7 mouse cellular contexts compared by ENCODE assay signal in the genomic region with DNA sequence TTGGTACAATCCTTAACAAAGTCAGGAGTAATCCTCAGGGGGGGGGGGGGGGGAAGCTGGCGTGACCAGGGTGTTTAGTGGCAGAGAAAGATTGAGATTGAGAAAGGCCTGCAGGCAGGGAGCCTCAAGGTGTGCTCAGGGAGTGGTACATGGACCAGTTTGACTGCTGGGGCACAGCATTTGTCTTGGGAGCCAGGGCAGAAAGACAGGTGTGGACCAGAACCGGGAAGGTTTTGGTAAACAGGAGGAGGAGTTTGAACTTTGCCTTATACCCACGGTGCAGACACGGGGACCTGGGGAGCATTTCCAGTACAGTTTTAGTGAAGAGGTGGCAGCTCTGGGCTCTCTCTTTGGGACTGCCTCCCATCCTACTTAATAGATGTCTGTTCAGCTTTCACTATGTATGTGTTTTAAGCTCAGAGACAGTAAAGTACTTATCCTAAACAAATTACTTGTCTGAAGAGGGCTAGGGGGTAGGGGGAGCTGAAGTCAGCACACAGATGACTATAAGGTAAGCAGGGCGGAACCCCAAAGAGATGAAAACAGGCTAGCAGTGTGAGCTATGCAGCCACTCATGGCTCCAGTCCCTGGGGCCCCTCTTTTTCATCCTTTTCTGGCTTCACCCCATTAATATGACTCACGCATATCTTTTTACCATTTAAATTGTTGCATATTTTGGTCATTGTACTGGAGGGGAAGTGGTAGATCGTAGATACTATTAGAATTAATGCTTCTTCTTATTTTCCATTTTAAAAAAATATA. TPM values are rescaled to one million over a fixed set of nuclear protein-coding genes. Genes with fewer than 3 reads are reported as not detected.
DNase-seq lines count a peak whose midpoint lies in the region; ATAC-seq and TF ChIP-seq lines count a peak whose summit lies in the region.

No protein-coding gene starts in this region.

- no peak overlapping the region for H3K27ac ChIP-seq in testis, adult 2 months (ENCODE audit: control insufficient read depth, insufficient read depth, low read depth, low read length)
- H3K27ac ChIP-seq in forebrain, postnatal 0 days (ENCODE audit: low read depth, low read length) = no peak overlapping the region
- H3K27ac ChIP-seq in liver, embryonic 13.5 days = no peak overlapping the region

- peaks cover 10% of the 10 kb centered on the region for H3K4me1 ChIP-seq in testis, adult 2 months (ENCODE audit: control insufficient read depth, insufficient read depth, low read length)
- 0 out of 2 replicates have a peak, but pooled peaks cover 7% of the 10 kb centered on the region for H3K4me1 ChIP-seq in forebrain, postnatal 0 days (ENCODE audit: insufficient read depth)
- H3K4me1 ChIP-seq in liver, embryonic 13.5 days (replicated peaks) = peaks cover 25% of the 10 kb centered on the region

- H3K27me3 ChIP-seq in testis, adult 2 months (ENCODE audit: control insufficient read depth, insufficient read depth, low read length) = no peaks in the 10 kb centered on the region
- H3K27me3 ChIP-seq in forebrain, postnatal 0 days (ENCODE audit: insufficient read depth, low read length) = no peaks in the 10 kb centered on the region
- no peaks in the 10 kb centered on the region for H3K27me3 ChIP-seq in liver, embryonic 13.5 days

- WGBS in forebrain, postnatal 0 days = 45% methylated on average over 7 of the region's 7 CpGs
- WGBS in liver, embryonic 13.5 days (ENCODE audit: insufficient replicate concordance) = 36% methylated on average over 7 of the region's 7 CpGs

- TF ChIP-seq CTCF in testis, adult 2 months (IDR thresholded peaks at IDR 0.05; ENCODE audit: control insufficient read depth, insufficient read depth, insufficient replicate concordance, low read depth, low read length) = no peak
- TF ChIP-seq CTCF in forebrain, postnatal 0 days (IDR thresholded peaks at IDR 0.05; ENCODE audit: low read depth) = no peak

- H3K36me3 ChIP-seq in testis, adult 2 months (ENCODE audit: control insufficient read depth, insufficient read depth, low read length) = no peaks in the 10 kb centered on the region
- no peaks in the 10 kb centered on the region for H3K36me3 ChIP-seq in forebrain, postnatal 0 days (ENCODE audit: insufficient read depth)
- H3K36me3 ChIP-seq in liver, embryonic 13.5 days = no peaks in the 10 kb centered on the region

- DNase-seq in testis, postnatal 14 days (ENCODE audit: low spot score) = no peak
- no peak for DNase-seq in forebrain, postnatal 0 days
- no peak for DNase-seq in liver, embryonic 13.5 days
- DNase-seq in spleen, adult 18-20 months = no peak
- no peak for DNase-seq in right cerebral cortex, postnatal 4 days
- no peak for DNase-seq in left cerebral cortex, adult 11 months (ENCODE audit: low spot score)

- peak overlapping the region; percentile 22; the same call in 1 of the 2 replicates for H3K4me3 ChIP-seq in testis, adult 2 months (ENCODE audit: control insufficient read depth, low read depth, low read length)
- peak overlapping the region; percentile 40 for H3K4me3 ChIP-seq in forebrain, postnatal 0 days (ENCODE audit: low read depth, low read length)
- peak overlapping the region; percentile 54; the same call in 1 of the 2 replicates for H3K4me3 ChIP-seq in liver, embryonic 13.5 days (replicated peaks)

- no peak for ATAC-seq in forebrain, postnatal 0 days
- ATAC-seq in liver, embryonic 13.5 days (ENCODE audit: low read depth) = no peak

- no peak overlapping the region for H3K9ac ChIP-seq in forebrain, postnatal 0 days
- H3K9ac ChIP-seq in liver, embryonic 13.5 days = no peak overlapping the region

- no peak for TF ChIP-seq POLR2A in testis, adult 2 months (IDR thresholded peaks at IDR 0.05; ENCODE audit: control insufficient read depth, low read depth, low read length)

- H3K9me3 ChIP-seq in forebrain, postnatal 0 days (ENCODE audit: low read length) = no peaks in the 10 kb centered on the region
- H3K9me3 ChIP-seq in liver, embryonic 13.5 days (replicated peaks) = no peaks in the 10 kb centered on the region

- peak overlapping the region; percentile 89 for H3K4me2 ChIP-seq in forebrain, postnatal 0 days (ENCODE audit: low read depth)
- H3K4me2 ChIP-seq in liver, embryonic 13.5 days = peak overlapping the region; percentile 71

RNA-seq across cellular contexts. Expression of gene Epha1, which starts 0.8 kb away (rescaled TPM):
- polyA plus RNA-seq in testis, adult 2 months (2012; rRNA removed) = 0.30 and 0.76 TPM in 2 replicates
- 0.62 and 0.86 TPM in 2 replicates for total RNA-seq in forebrain, postnatal 0 days (2014; rRNA removed)
- polyA plus RNA-seq in forebrain, postnatal 0 days (2015; fragmentation: Nextera tagmentation; extraction: Ambion mirVana) = 0.20 and 0.67 TPM in 2 replicates
- polyA plus RNA-seq in liver, embryonic 13.5 days (2015; fragmentation: Nextera tagmentation; extraction: Ambion mirVana) = 2.7 and 2.9 TPM in 2 replicates

RNA-seq across cellular contexts. Expression of gene Zyx, which starts 24.4 kb away (rescaled TPM):
- 35.2 and 40.1 TPM in 2 replicates for polyA plus RNA-seq in testis, adult 2 months (2012; rRNA removed)
- 30.5 and 35.6 TPM in 2 replicates for total RNA-seq in forebrain, postnatal 0 days (2014; rRNA removed)
- polyA plus RNA-seq in forebrain, postnatal 0 days (2015; fragmentation: Nextera tagmentation; extraction: Ambion mirVana) = 43.5 and 51.6 TPM in 2 replicates
- 36.5 and 39.7 TPM in 2 replicates for polyA plus RNA-seq in liver, embryonic 13.5 days (2015; fragmentation: Nextera tagmentation; extraction: Ambion mirVana)

RNA-seq across cellular contexts. Expression of gene Tas2r143, which starts 26.2 kb away (rescaled TPM):
- not detected in 2 replicates for polyA plus RNA-seq in testis, adult 2 months (2012; rRNA removed)
- not detected in 2 replicates for total RNA-seq in forebrain, postnatal 0 days (2014; rRNA removed)
- not detected in 2 replicates for polyA plus RNA-seq in forebrain, postnatal 0 days (2015; fragmentation: Nextera tagmentation; extraction: Ambion mirVana)
- polyA plus RNA-seq in liver, embryonic 13.5 days (2015; fragmentation: Nextera tagmentation; extraction: Ambion mirVana) = not detected in 2 replicates

RNA-seq across cellular contexts. Expression of gene Tas2r135, which starts 31.4 kb away (rescaled TPM):
- not detected in 2 replicates for polyA plus RNA-seq in testis, adult 2 months (2012; rRNA removed)
- total RNA-seq in forebrain, postnatal 0 days (2014; rRNA removed) = 0.77 TPM in 1 of 2 replicates, not detected in the other
- not detected in 2 replicates for polyA plus RNA-seq in forebrain, postnatal 0 days (2015; fragmentation: Nextera tagmentation; extraction: Ambion mirVana)
- polyA plus RNA-seq in liver, embryonic 13.5 days (2015; fragmentation: Nextera tagmentation; extraction: Ambion mirVana) = not detected in 2 replicates

RNA-seq across cellular contexts. Expression of gene Fam131b, which starts 49.4 kb away (rescaled TPM):
- polyA plus RNA-seq in testis, adult 2 months (2012; rRNA removed) = 11.9 and 12.0 TPM in 2 replicates
- total RNA-seq in forebrain, postnatal 0 days (2014; rRNA removed) = 59.2 and 72.2 TPM in 2 replicates
- 5.3 and 5.6 TPM in 2 replicates for polyA plus RNA-seq in forebrain, postnatal 0 days (2015; fragmentation: Nextera tagmentation; extraction: Ambion mirVana)
- polyA plus RNA-seq in liver, embryonic 13.5 days (2015; fragmentation: Nextera tagmentation; extraction: Ambion mirVana) = 0.05 TPM in 2 replicates
